In the genomic region with DNA sequence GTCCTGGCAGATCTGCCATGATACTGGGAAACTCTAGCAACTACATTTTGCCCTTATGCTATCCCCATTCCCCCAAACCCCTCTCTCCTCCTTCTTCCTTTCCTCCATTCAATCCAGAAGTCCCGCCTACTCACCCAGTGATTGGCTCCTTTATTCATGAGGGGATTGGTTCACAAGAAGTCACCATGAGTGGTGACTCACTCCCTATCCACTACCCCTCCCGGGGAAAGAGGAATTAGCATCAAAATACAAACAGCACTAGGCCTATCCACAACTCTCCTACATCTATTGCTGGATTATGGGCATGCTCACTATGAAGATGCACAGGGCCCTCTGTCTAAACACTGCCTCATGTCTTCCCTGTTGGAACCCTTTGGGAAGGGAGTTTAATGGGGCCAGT, we compare ENCODE assay signal across 32 mouse cellular contexts. TPM values are rescaled to one million over a fixed set of nuclear protein-coding genes. Genes with fewer than 3 reads are reported as not detected.
DNase-seq lines count a peak whose midpoint lies in the region; ATAC-seq and TF ChIP-seq lines count a peak whose summit lies in the region.
"Had no signal": no experiment of that assay in that cellular context is flagged by ENCODE, and none has a peak within 500 bp of the region (broad histone marks: within the 10 kb centered on the region; RNA-seq: fewer than 3 reads in every experiment).

No protein-coding gene starts in this region.

- 48% methylated on average over 2 of the region's 2 CpGs for WGBS in midbrain, embryonic 11.5 days
- WGBS in midbrain, embryonic 14.5 days = 51% methylated on average over 2 of the region's 2 CpGs
- WGBS in macrophage (ENCODE audit: missing documents) = 50% methylated on average over 2 of the region's 2 CpGs
- 48% methylated on average over 2 of the region's 2 CpGs for WGBS in hindbrain, embryonic 16.5 days
- WGBS in cerebellum, adult 2 months = 61% methylated on average over 2 of the region's 2 CpGs
- 56% methylated on average over 2 of the region's 2 CpGs for WGBS in hindbrain, postnatal 0 days

- no peak overlapping the region for H3K4me3 ChIP-seq in midbrain, embryonic 11.5 days (ENCODE audit: low read depth, low read length)
- no peak overlapping the region for H3K4me3 ChIP-seq in midbrain, embryonic 14.5 days (replicated peaks; ENCODE audit: low read depth, low read length)
- H3K4me3 ChIP-seq in ES-Bruce4 (ENCODE audit: low read depth, low read length) (no peak overlapping the region), macrophage (ENCODE audit: inconsistent target) (no peak overlapping the region)
- H3K4me3 ChIP-seq in hindbrain, embryonic 16.5 days (ENCODE audit: low read length) = no peak overlapping the region
- no peak overlapping the region for H3K4me3 ChIP-seq in cerebellum, adult 2 months (replicated peaks; ENCODE audit: insufficient read depth, low read depth, low read length)
- no peak overlapping the region for H3K4me3 ChIP-seq in hindbrain, postnatal 0 days (ENCODE audit: low read length)
- H3K4me3 ChIP-seq: erythroblast, embryonic 14.5 days; heart, embryonic 10.5 days; heart, embryonic 15.5 days; hindbrain, embryonic 12.5 days; kidney, embryonic 15.5 days; limb, embryonic 15.5 days; megakaryocyte, embryonic 14.5 days; midbrain, embryonic 15.5 days had no signal

- no peaks in the 10 kb centered on the region for H3K4me1 ChIP-seq in midbrain, embryonic 11.5 days (ENCODE audit: control insufficient read depth, insufficient read depth, low read length)
- no peaks in the 10 kb centered on the region for H3K4me1 ChIP-seq in midbrain, embryonic 14.5 days (ENCODE audit: control insufficient read depth, insufficient read depth, low read length)
- H3K4me1 ChIP-seq in ES-Bruce4 (ENCODE audit: control insufficient read depth, insufficient read depth, low read length) = peaks cover 2% of the 10 kb centered on the region
- H3K4me1 ChIP-seq in hindbrain, embryonic 16.5 days (ENCODE audit: control insufficient read depth, insufficient read depth, low read depth, low read length) = no peaks in the 10 kb centered on the region
- H3K4me1 ChIP-seq in cerebellum, adult 2 months (ENCODE audit: control insufficient read depth, insufficient read depth, low read length) = no peaks in the 10 kb centered on the region
- H3K4me1 ChIP-seq in hindbrain, postnatal 0 days (ENCODE audit: insufficient read depth, low read length) = no peaks in the 10 kb centered on the region
- H3K4me1 ChIP-seq: heart, embryonic 10.5 days; hindbrain, embryonic 12.5 days; kidney, embryonic 15.5 days; limb, embryonic 15.5 days; midbrain, embryonic 15.5 days had no signal

- H3K79me2 ChIP-seq in macrophage (ENCODE audit: inconsistent target) = no peaks in the 10 kb centered on the region

- no peak for TF ChIP-seq EP300 in ES-Bruce4 (IDR thresholded peaks at IDR 0.05; ENCODE audit: insufficient read depth, low read depth, low read length)

- no peak overlapping the region for H3K4me2 ChIP-seq in midbrain, embryonic 11.5 days
- H3K4me2 ChIP-seq in midbrain, embryonic 14.5 days (ENCODE audit: low read length) = no peak overlapping the region
- H3K4me2 ChIP-seq in hindbrain, embryonic 16.5 days (ENCODE audit: low read length) = no peak overlapping the region
- H3K4me2 ChIP-seq in hindbrain, postnatal 0 days (ENCODE audit: low read depth, low read length) = no peak overlapping the region
- H3K4me2 ChIP-seq: heart, embryonic 15.5 days; hindbrain, embryonic 12.5 days; kidney, embryonic 15.5 days; limb, embryonic 15.5 days; lung, embryonic 14.5 days; midbrain, embryonic 15.5 days had no signal

- no peak for TF ChIP-seq CTCF in ES-Bruce4 (IDR thresholded peaks at IDR 0.05; ENCODE audit: low read depth, low read length)
- TF ChIP-seq CTCF in cerebellum, adult 2 months (IDR thresholded peaks at IDR 0.05; ENCODE audit: borderline replicate concordance, insufficient read depth, low read depth, low read length) = no peak
- TF ChIP-seq CTCF in hindbrain, postnatal 0 days (IDR thresholded peaks at IDR 0.05; ENCODE audit: low read depth) = no peak

- H3K36me3 ChIP-seq in midbrain, embryonic 11.5 days (ENCODE audit: control insufficient read depth, insufficient read depth, low read length) = no peaks in the 10 kb centered on the region
- H3K36me3 ChIP-seq in midbrain, embryonic 14.5 days (ENCODE audit: control insufficient read depth, insufficient read depth, low read length) = no peaks in the 10 kb centered on the region
- no peaks in the 10 kb centered on the region for H3K36me3 ChIP-seq in ES-Bruce4 (ENCODE audit: control insufficient read depth, insufficient read depth, low read length, poor library complexity, severe bottlenecking)
- H3K36me3 ChIP-seq in macrophage (ENCODE audit: inconsistent target) = no peaks in the 10 kb centered on the region
- H3K36me3 ChIP-seq in hindbrain, embryonic 16.5 days (ENCODE audit: control insufficient read depth, insufficient read depth, low read length) = no peaks in the 10 kb centered on the region
- no peaks in the 10 kb centered on the region for H3K36me3 ChIP-seq in hindbrain, postnatal 0 days (ENCODE audit: insufficient read depth, low read length)
- H3K36me3 ChIP-seq: heart, embryonic 10.5 days; heart, embryonic 15.5 days; hindbrain, embryonic 12.5 days; kidney, embryonic 15.5 days; limb, embryonic 15.5 days; midbrain, embryonic 15.5 days had no signal

- no peak for TF ChIP-seq POLR2A in ES-Bruce4 (IDR thresholded peaks at IDR 0.05; ENCODE audit: insufficient read depth, low read length)
- no peak for TF ChIP-seq POLR2A in cerebellum, adult 2 months (IDR thresholded peaks at IDR 0.05; ENCODE audit: borderline replicate concordance, insufficient read depth, low read length)

- H3K27me3 ChIP-seq in midbrain, embryonic 11.5 days (ENCODE audit: control insufficient read depth, insufficient read depth, low read length) = no peaks in the 10 kb centered on the region
- H3K27me3 ChIP-seq in midbrain, embryonic 14.5 days (ENCODE audit: control insufficient read depth, insufficient read depth, low read length) = no peaks in the 10 kb centered on the region
- H3K27me3 ChIP-seq in ES-Bruce4 (ENCODE audit: control insufficient read depth, insufficient read depth, low read length, poor library complexity, severe bottlenecking) = no peaks in the 10 kb centered on the region
- no peaks in the 10 kb centered on the region for H3K27me3 ChIP-seq in hindbrain, embryonic 16.5 days (replicated peaks; ENCODE audit: control insufficient read depth, insufficient read depth, low read length)
- no peaks in the 10 kb centered on the region for H3K27me3 ChIP-seq in cerebellum, adult 2 months (ENCODE audit: control insufficient read depth, insufficient read depth, low read length)
- no peaks in the 10 kb centered on the region for H3K27me3 ChIP-seq in hindbrain, postnatal 0 days (ENCODE audit: insufficient read depth, low read length)
- H3K27me3 ChIP-seq: CH12.LX; heart, embryonic 15.5 days; hindbrain, embryonic 12.5 days; kidney, embryonic 15.5 days; limb, embryonic 15.5 days; midbrain, embryonic 15.5 days had no signal

- H3K9ac ChIP-seq in midbrain, embryonic 11.5 days (ENCODE audit: low read length) = no peak overlapping the region
- H3K9ac ChIP-seq in midbrain, embryonic 14.5 days (replicated peaks; ENCODE audit: low read length) = no peak overlapping the region
- H3K9ac ChIP-seq in ES-Bruce4 (ENCODE audit: low read depth, poor library complexity, severe bottlenecking) = 0 out of 2 replicates have a peak overlapping the region, but pooled peaks have one; percentile 45
- H3K9ac ChIP-seq in hindbrain, embryonic 16.5 days (ENCODE audit: low read depth, low read length) = no peak overlapping the region
- H3K9ac ChIP-seq in hindbrain, postnatal 0 days (replicated peaks; ENCODE audit: low read length) = no peak overlapping the region
- H3K9ac ChIP-seq: heart, embryonic 15.5 days; hindbrain, embryonic 12.5 days; kidney, embryonic 15.5 days; limb, embryonic 15.5 days; liver, embryonic 14.5 days; lung, embryonic 14.5 days; midbrain, embryonic 15.5 days had no signal

- ATAC-seq in midbrain, embryonic 11.5 days (ENCODE audit: low FRiP score) = no peak
- no peak for ATAC-seq in midbrain, embryonic 14.5 days (ENCODE audit: low FRiP score, low TSS enrichment)
- no peak for ATAC-seq in hindbrain, embryonic 16.5 days
- ATAC-seq in hindbrain, postnatal 0 days = no peak
- ATAC-seq: forebrain, embryonic 16.5 days; midbrain, embryonic 15.5 days had no signal

- no peaks in the 10 kb centered on the region for H3K9me3 ChIP-seq in midbrain, embryonic 11.5 days (ENCODE audit: control insufficient read depth, low read length)
- H3K9me3 ChIP-seq in midbrain, embryonic 14.5 days (ENCODE audit: control insufficient read depth, low read length) = no peaks in the 10 kb centered on the region
- no peaks in the 10 kb centered on the region for H3K9me3 ChIP-seq in ES-Bruce4 (replicated peaks; ENCODE audit: control insufficient read depth, insufficient read depth, low read length, poor library complexity, severe bottlenecking)
- no peaks in the 10 kb centered on the region for H3K9me3 ChIP-seq in hindbrain, embryonic 16.5 days (ENCODE audit: control insufficient read depth, low read length)
- no peaks in the 10 kb centered on the region for H3K9me3 ChIP-seq in hindbrain, postnatal 0 days (ENCODE audit: low read length)
- H3K9me3 ChIP-seq: heart, embryonic 10.5 days; heart, embryonic 15.5 days; hindbrain, embryonic 12.5 days; kidney, embryonic 15.5 days; limb, embryonic 15.5 days; midbrain, embryonic 15.5 days had no signal

- no peak overlapping the region for H3K27ac ChIP-seq in midbrain, embryonic 11.5 days (ENCODE audit: low read depth, low read length)
- H3K27ac ChIP-seq in midbrain, embryonic 14.5 days (replicated peaks; ENCODE audit: low read depth, low read length) = no peak overlapping the region
- H3K27ac ChIP-seq in ES-Bruce4 (ENCODE audit: insufficient read depth, low read length) (peak overlapping the region; percentile 59), macrophage (peak overlapping the region; percentile 9; the same call in 1 of the 2 replicates)
- no peak overlapping the region for H3K27ac ChIP-seq in hindbrain, embryonic 16.5 days (ENCODE audit: low read depth, low read length)
- H3K27ac ChIP-seq in cerebellum, adult 2 months (ENCODE audit: insufficient read depth, low read length) = no peak overlapping the region
- H3K27ac ChIP-seq in hindbrain, postnatal 0 days = no peak overlapping the region
- H3K27ac ChIP-seq: heart, embryonic 10.5 days; heart, embryonic 15.5 days; hindbrain, embryonic 12.5 days; kidney, embryonic 15.5 days; limb, embryonic 15.5 days; liver, embryonic 14.5 days; midbrain, embryonic 15.5 days had no signal

- DNase-seq in midbrain, embryonic 11.5 days (ENCODE audit: low spot score, missing footprints) = peak; percentile 49
- DNase-seq in midbrain, embryonic 14.5 days = no peak
- peak; percentile 51 for DNase-seq in NIH3T3 (ENCODE audit: low read depth)
- no peak for DNase-seq in cerebellum, adult 2 months
- no peak for DNase-seq in hindbrain, postnatal 0 days (ENCODE audit: low spot score)
- DNase-seq: adrenal gland, postnatal 14 days; cerebellum, adult 11-12 months; cerebellum, postnatal 10 days; heart, postnatal 36 days; kidney, adult 18-20 months; kidney, postnatal 25 days; left cerebral cortex, postnatal 4 days; lung, embryonic 14.5 days; lung, postnatal 14 days; right cerebral cortex, postnatal 25 days had no signal

RNA-seq across cellular contexts. Expression of gene Olfml2a, which starts 12.2 kb away (rescaled TPM):
- polyA plus RNA-seq in midbrain, embryonic 11.5 days (2014; fragmentation: Nextera tagmentation; extraction: Ambion mirVana) = 1.9 and 2.2 TPM in 2 replicates
- polyA plus RNA-seq in midbrain, embryonic 14.5 days (2014; fragmentation: Nextera tagmentation; extraction: Ambion mirVana) = 0.98 and 2.2 TPM in 2 replicates
- 1.8 and 2.5 TPM in 2 replicates for polyA plus RNA-seq in ES-Bruce4 (2011; ENCODE audit: insufficient read depth, insufficient read length, low read depth, missing spikeins)
- under 1 TPM in 1 of 26 experiments, not detected in 25; 0.47 TPM for total RNA-seq in macrophage (2018; cell fraction: chromatin; rRNA removed)
- total RNA-seq in macrophage (2018; cell fraction: cytosol; rRNA removed) = under 1 TPM in 8 of 26 experiments, not detected in 18; under 0.01 to 0.05 (median 0.03) TPM
- under 1 TPM in 3 of 26 experiments, not detected in 23; 0.08 to 0.22 (median 0.12) TPM for total RNA-seq in macrophage (2018; cell fraction: nucleus; rRNA removed)
- polyA plus RNA-seq in macrophage (2018) = 0.04 TPM in 1 of 3 replicates, not detected in the others
- 4.4 and 6.9 TPM in 2 replicates for polyA plus RNA-seq in hindbrain, embryonic 16.5 days (2015; fragmentation: Nextera tagmentation; extraction: Ambion mirVana)
- polyA plus RNA-seq in cerebellum, adult 2 months (2012; rRNA removed) = 0.95 and 1.3 TPM in 2 replicates
- 7.5 and 8.8 TPM in 2 replicates for total RNA-seq in hindbrain, postnatal 0 days (2014; rRNA removed)
- 2.7 and 3.3 TPM in 2 replicates for polyA plus RNA-seq in hindbrain, postnatal 0 days (2015; fragmentation: Nextera tagmentation; extraction: Ambion mirVana)
- total RNA-seq: common myeloid progenitor, adult 5-6 weeks; neutrophil, adult 5-6 weeks had no signal
- polyA plus RNA-seq: C2C12 had no signal

RNA-seq across cellular contexts. Expression of gene Nr6a1, which starts 16.5 kb away (rescaled TPM):
- polyA plus RNA-seq in midbrain, embryonic 11.5 days (2014; fragmentation: Nextera tagmentation; extraction: Ambion mirVana) = 4.4 and 5.2 TPM in 2 replicates
- polyA plus RNA-seq in midbrain, embryonic 14.5 days (2014; fragmentation: Nextera tagmentation; extraction: Ambion mirVana) = 1.7 and 2.6 TPM in 2 replicates
- polyA plus RNA-seq in ES-Bruce4 (2011; ENCODE audit: insufficient read depth, insufficient read length, low read depth, missing spikeins) (110 and 111 TPM in 2 replicates), macrophage (2018) (1.0 to 1.4 TPM (median 1.3 TPM) in 3 replicates)
- 10 to 100 TPM in 22 of 26 experiments, 1 to 10 TPM in 4; 6.7 to 31.8 (median 16.7) TPM for total RNA-seq in macrophage (2018; cell fraction: chromatin; rRNA removed)
- 1 to 10 TPM in 21 of 26 experiments, under 1 TPM in 5; 0.54 to 2.1 (median 1.6) TPM for total RNA-seq in macrophage (2018; cell fraction: cytosol; rRNA removed)
- total RNA-seq in macrophage (2018; cell fraction: nucleus; rRNA removed) = 10 to 100 TPM in 12 of 26 experiments, 1 to 10 TPM in 14; 4.3 to 20.5 (median 9.1) TPM
- 1.8 and 2.4 TPM in 2 replicates for polyA plus RNA-seq in hindbrain, embryonic 16.5 days (2015; fragmentation: Nextera tagmentation; extraction: Ambion mirVana)
- polyA plus RNA-seq in cerebellum, adult 2 months (2012; rRNA removed) = 5.2 and 6.7 TPM in 2 replicates
- total RNA-seq in hindbrain, postnatal 0 days (2014; rRNA removed) = 9.0 and 11.1 TPM in 2 replicates
- 1.6 and 1.8 TPM in 2 replicates for polyA plus RNA-seq in hindbrain, postnatal 0 days (2015; fragmentation: Nextera tagmentation; extraction: Ambion mirVana)
- polyA plus RNA-seq: erythroblast, embryonic 14.5 days had no signal

RNA-seq across cellular contexts. Expression of gene Wdr38, which starts 53.3 kb away (rescaled TPM):
- polyA plus RNA-seq in midbrain, embryonic 11.5 days (2014; fragmentation: Nextera tagmentation; extraction: Ambion mirVana) = 1.4 TPM in 2 replicates
- polyA plus RNA-seq in midbrain, embryonic 14.5 days (2014; fragmentation: Nextera tagmentation; extraction: Ambion mirVana) = 1.4 and 1.5 TPM in 2 replicates
- polyA plus RNA-seq in ES-Bruce4 (2011; ENCODE audit: insufficient read depth, insufficient read length, low read depth, missing spikeins) (0.67 and 1.1 TPM in 2 replicates), macrophage (2018) (0.09 to 1.3 TPM (median 0.66 TPM) in 3 replicates)
- total RNA-seq in macrophage (2018; cell fraction: chromatin; rRNA removed) = 1 to 10 TPM in 21 of 26 experiments, under 1 TPM in 5; 0.50 to 6.7 (median 1.6) TPM
- 1 to 10 TPM in 3 of 26 experiments, under 1 TPM in 23; 0.14 to 1.4 (median 0.40) TPM for total RNA-seq in macrophage (2018; cell fraction: cytosol; rRNA removed)
- 1 to 10 TPM in 24 of 26 experiments, under 1 TPM in 2; 0.41 to 8.3 (median 2.4) TPM for total RNA-seq in macrophage (2018; cell fraction: nucleus; rRNA removed)
- polyA plus RNA-seq in hindbrain, embryonic 16.5 days (2015; fragmentation: Nextera tagmentation; extraction: Ambion mirVana) = 1.5 and 1.7 TPM in 2 replicates
- polyA plus RNA-seq in cerebellum, adult 2 months (2012; rRNA removed) = 1.00 and 1.4 TPM in 2 replicates
- total RNA-seq in hindbrain, postnatal 0 days (2014; rRNA removed) = 0.93 and 1.2 TPM in 2 replicates
- 0.66 and 0.73 TPM in 2 replicates for polyA plus RNA-seq in hindbrain, postnatal 0 days (2015; fragmentation: Nextera tagmentation; extraction: Ambion mirVana)
- polyA plus RNA-seq: erythroblast, embryonic 14.5 days had no signal

Comparison
In these comparisons a context has a peak if more than half of its experiments do, and no peak if none do; other contexts are left out.
1. DNase-seq: peak in midbrain, embryonic 11.5 days (single experiment) and NIH3T3 (single experiment); none in midbrain, embryonic 14.5 days (single experiment), cerebellum, adult 2 months (0 of 2) and hindbrain, postnatal 0 days (single experiment).
2. H3K27ac ChIP-seq: peak in ES-Bruce4 (single experiment) and macrophage (single experiment); none in midbrain, embryonic 11.5 days (single experiment), midbrain, embryonic 14.5 days (single experiment), hindbrain, embryonic 16.5 days (single experiment), cerebellum, adult 2 months (single experiment) and hindbrain, postnatal 0 days (single experiment).
3. RNA of gene Nr6a1, which starts 16.5 kb away (polyA plus RNA-seq): 110 to 111 TPM in ES-Bruce4; 5.2 to 6.7 TPM in cerebellum, adult 2 months, 4.4 to 5.2 TPM in midbrain, embryonic 11.5 days, 1.8 to 2.4 TPM in hindbrain, embryonic 16.5 days, 1.7 to 2.6 TPM in midbrain, embryonic 14.5 days, 1.6 to 1.8 TPM in hindbrain, postnatal 0 days and 1.0 to 1.4 TPM in macrophage; every median in the first group is over 10 times any median in the second.